Mouse (Mus musculus) CH12.LX (cell line): Measurements from ENCODE around the gene Fancc.

ENCODE experiments used
- POLR2A ChIP-seq: IDR thresholded peaks from 2 replicates; pipeline ENCODE4 v1.6.1; 2011; ENCODE audit warnings: low read depth, mild to moderate bottlenecking, improper control_type of control experiment, low read length
- RCOR1 ChIP-seq: conservative IDR thresholded peaks from 2 replicates; pipeline ENCODE4 v1.6.1; 2012; ENCODE audit warnings: low read depth, mild to moderate bottlenecking, inconsistent platforms, low read length, improper control_type of control experiment
- ZC3H11A ChIP-seq: IDR thresholded peaks from 2 replicates; pipeline ENCODE4 v1.6.1; 2012; ENCODE audit warnings: low read depth, mild to moderate bottlenecking, inconsistent platforms, low read length, improper control_type of control experiment

DNA sequence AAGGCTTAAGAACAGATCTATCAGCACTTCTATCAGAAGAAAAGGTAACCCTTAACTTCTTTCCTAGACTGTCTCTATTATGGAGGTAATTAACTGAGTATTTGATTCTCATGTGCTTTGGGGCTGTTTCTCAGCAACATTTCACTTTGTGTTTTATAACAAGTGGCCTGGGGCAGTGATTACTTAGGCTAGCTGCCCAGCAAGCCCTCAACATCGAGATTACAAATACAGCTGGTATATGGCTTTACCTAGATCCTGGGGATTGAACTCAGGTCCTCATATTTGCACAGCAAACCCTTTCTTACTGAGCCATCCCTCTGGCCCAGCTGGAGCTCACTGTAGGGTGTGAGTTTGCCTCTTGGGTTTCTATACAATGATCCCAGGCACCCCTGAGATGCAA, 9.3 kb upstream of the Fancc start:
- TF ChIP-seq ZC3H11A (no peak), POLR2A (no peak), RCOR1 (no peak)
